Mouse (Mus musculus) neural tube, embryonic 13.5 days (tissue): ENCODE data around the gene Tmem87a. TPM values are rescaled to one million over a fixed set of nuclear protein-coding genes. Genes with fewer than 3 reads are reported as not detected.

Source experiments
- ATAC-seq: fragments of 200-750 bp; cut with Nextera tagmentation; 2 replicates; pipeline ENCODE4 v1.8.0; 2017; ENCODE audit warnings: low read depth, mild to moderate bottlenecking, moderate TSS enrichment, moderate library complexity
- H3K27ac ChIP-seq: fragments of 300-500 bp; sonication (generic); replicated peaks from 2 replicates; pipeline ENCODE4 v1.5.1; 2015; ENCODE audit warnings: moderate library complexity, mild to moderate bottlenecking, inconsistent platforms
- H3K27me3 ChIP-seq: fragments of 300-500 bp; sonication (generic); 2 replicates; pipeline ENCODE4 v1.6.1; 2015; ENCODE audit warnings: mild to moderate bottlenecking, inconsistent platforms
- H3K36me3 ChIP-seq: fragments of 300-500 bp; sonication (generic); 2 replicates; pipeline ENCODE4 v1.6.1; 2015; ENCODE audit warnings: mild to moderate bottlenecking, inconsistent platforms
- H3K4me1 ChIP-seq: fragments of 300-500 bp; sonication (generic); replicated peaks from 2 replicates; pipeline ENCODE4 v1.6.1; 2015; ENCODE audit warnings: inconsistent platforms
- H3K4me2 ChIP-seq: fragments of 300-500 bp; sonication (generic); 2 replicates; pipeline ENCODE4 v1.6.1; 2015; ENCODE audit warnings: inconsistent platforms, mild to moderate bottlenecking, moderate library complexity
- H3K4me3 ChIP-seq: fragments of 300-500 bp; sonication (generic); 2 replicates; pipeline ENCODE4 v1.5.1; 2015; ENCODE audit warnings: mild to moderate bottlenecking, inconsistent platforms
- H3K9ac ChIP-seq: fragments of 300-500 bp; sonication (generic); 2 replicates; pipeline ENCODE4 v1.6.1; 2015; ENCODE audit warnings: moderate library complexity, mild to moderate bottlenecking, inconsistent platforms
- H3K9me3 ChIP-seq: fragments of 300-500 bp; sonication (generic); 2 replicates; pipeline ENCODE4 v1.6.1; 2016; ENCODE audit warnings: inconsistent platforms
- WGBS: fragments of 180-500 bp; shearing (Covaris S2); methylation state at CpG from one replicate; pipeline ENCODE4 v1.1.7; 2015; 5-methylcytosine and 5-hydroxymethylcytosine counted together
- polyA plus RNA-seq: library from polyadenylated mRNA; unstranded; fragments of >200 nt; fragmentation: Nextera tagmentation; extraction: Ambion mirVana; gene quantifications from 2 replicates; pipeline ENCODE4 v1.2.1, GENCODE M21; 2015

The Tmem87a gene
- polyA plus RNA-seq, 1 experiment from 2014 or later: 7.2 TPM

- H3K4me2 ChIP-seq: peak within 1 kb of the TSS; percentile 83
- no peaks in the 10 kb centered on the region for H3K9me3 ChIP-seq
- peak within 1 kb of the TSS; percentile 94 for H3K9ac ChIP-seq
- peak within 1 kb of the TSS; percentile 99 for H3K4me3 ChIP-seq
- WGBS: 11% methylated on average over 44 of the region's 44 CpGs
- H3K27ac ChIP-seq: peak within 1 kb of the TSS; percentile 88
- H3K4me1 ChIP-seq: peaks cover 23% of the 10 kb centered on the region
- H3K27me3 ChIP-seq: no peaks in the 10 kb centered on the region
- H3K36me3 ChIP-seq: peaks cover 49% of the 10 kb centered on the region
- peak; percentile 99 for ATAC-seq
Measured at GRCm38 (mm10) chr2:120352682-120353646, 50.9 kb downstream of the Tmem87a start, which contains the start of gene Vps39. TSS of gene Vps39 (minus strand) at chr2:120353137.

- Histone ChIP-seq H3K36me3 (peaks cover 52% of the 10 kb centered on the region), H3K9me3 (no peaks in the 10 kb centered on the region), H3K4me2 (no peak overlapping the region), H3K9ac (no peak overlapping the region), H3K27ac (no peak overlapping the region), H3K27me3 (no peaks in the 10 kb centered on the region), H3K4me1 (peaks cover 23% of the 10 kb centered on the region), H3K4me3 (no peak overlapping the region)
- ATAC-seq: no peak
- 88% methylated on average over 5 of the region's 5 CpGs for WGBS
Measured at GRCm38 (mm10) chr2:120351321-120351720, 52.6 kb downstream of the Tmem87a start.

GRCm38 (mm10) chr2:120348120-120348519 is 55.8 kb downstream of the Tmem87a start:
- Histone ChIP-seq H3K36me3 (peaks cover 62% of the 10 kb centered on the region), H3K4me1 (peaks cover 23% of the 10 kb centered on the region), H3K9ac (no peak overlapping the region), H3K9me3 (no peaks in the 10 kb centered on the region), H3K4me3 (no peak overlapping the region), H3K27me3 (no peaks in the 10 kb centered on the region), H3K27ac (no peak overlapping the region), H3K4me2 (no peak overlapping the region)
- no peak for ATAC-seq
- 94% methylated on average over 9 of the region's 9 CpGs for WGBS

GRCm38 (mm10) chr2:120341741-120342140 is 62.2 kb downstream of the Tmem87a start:
- no peak for ATAC-seq
- peaks cover 96% of the 10 kb centered on the region for H3K36me3 ChIP-seq
- H3K9ac ChIP-seq: no peak overlapping the region
- no peak overlapping the region for H3K27ac ChIP-seq
- no peaks in the 10 kb centered on the region for H3K9me3 ChIP-seq
- H3K4me3 ChIP-seq: no peak overlapping the region
- H3K4me2 ChIP-seq: no peak overlapping the region
- no peaks in the 10 kb centered on the region for H3K27me3 ChIP-seq
- no peaks in the 10 kb centered on the region for H3K4me1 ChIP-seq
- 100% methylated on average over 1 of the region's 1 CpGs for WGBS

- Histone ChIP-seq H3K9me3 (no peaks in the 10 kb centered on the region), H3K4me1 (no peaks in the 10 kb centered on the region), H3K27me3 (no peaks in the 10 kb centered on the region), H3K4me3 (no peak overlapping the region), H3K9ac (no peak overlapping the region), H3K36me3 (peaks cover 94% of the 10 kb centered on the region), H3K4me2 (no peak overlapping the region), H3K27ac (no peak overlapping the region)
- no peak for ATAC-seq
- WGBS: 84% methylated on average over 2 of the region's 2 CpGs
Measured at GRCm38 (mm10) chr2:120337886-120338285, 66.0 kb downstream of the Tmem87a start.

GRCm38 (mm10) chr2:120331575-120331974 is 72.3 kb downstream of the Tmem87a start:
- WGBS: 91% methylated on average over 4 of the region's 4 CpGs

GRCm38 (mm10) chr2:120315077-120315476 is 88.8 kb downstream of the Tmem87a start:
- H3K4me1 ChIP-seq: no peaks in the 10 kb centered on the region
- no peak overlapping the region for H3K4me3 ChIP-seq
- WGBS: 72% methylated on average over 4 of the region's 4 CpGs
- H3K27ac ChIP-seq: no peak overlapping the region
- H3K27me3 ChIP-seq: no peaks in the 10 kb centered on the region
- no peaks in the 10 kb centered on the region for H3K9me3 ChIP-seq
- H3K4me2 ChIP-seq: no peak overlapping the region
- H3K9ac ChIP-seq: no peak overlapping the region
- H3K36me3 ChIP-seq: peaks cover 49% of the 10 kb centered on the region
- no peak for ATAC-seq

More at GRCm38 (mm10) chr2:120331575-120331974, 72.3 kb downstream of the Tmem87a start:
- Histone ChIP-seq H3K4me1 (no peaks in the 10 kb centered on the region), H3K27ac (no peak overlapping the region), H3K9me3 (no peaks in the 10 kb centered on the region), H3K36me3 (peaks cover 86% of the 10 kb centered on the region), H3K9ac (no peak overlapping the region), H3K27me3 (no peaks in the 10 kb centered on the region), H3K4me2 (no peak overlapping the region), H3K4me3 (no peak overlapping the region)
- ATAC-seq: no peak

- ATAC-seq: no peak
- Histone ChIP-seq H3K4me2 (no peak overlapping the region), H3K27me3 (no peaks in the 10 kb centered on the region), H3K36me3 (peaks cover 44% of the 10 kb centered on the region), H3K27ac (no peak overlapping the region), H3K4me3 (no peak overlapping the region), H3K9ac (no peak overlapping the region), H3K4me1 (no peaks in the 10 kb centered on the region), H3K9me3 (no peaks in the 10 kb centered on the region)
- 84% methylated on average over 4 of the region's 4 CpGs for WGBS
Measured at GRCm38 (mm10) chr2:120314487-120314886, 89.4 kb downstream of the Tmem87a start.

GRCm38 (mm10) chr2:120313976-120314375 is 89.9 kb downstream of the Tmem87a start, which contains the start of gene Pla2g4f:
TSS of gene Pla2g4f (minus strand) at chr2:120314165.
- H3K9ac ChIP-seq: no peak within 1 kb of the TSS
- WGBS: 63% methylated on average over 3 of the region's 3 CpGs
- H3K27me3 ChIP-seq: no peaks in the 10 kb centered on the region
- no peaks in the 10 kb centered on the region for H3K4me1 ChIP-seq
- H3K4me3 ChIP-seq: no peak within 1 kb of the TSS
- no peak for ATAC-seq
- no peaks in the 10 kb centered on the region for H3K9me3 ChIP-seq
- no peak within 1 kb of the TSS for H3K4me2 ChIP-seq
- peaks cover 39% of the 10 kb centered on the region for H3K36me3 ChIP-seq
- H3K27ac ChIP-seq: no peak within 1 kb of the TSS

GRCm38 (mm10) chr2:120312276-120312825 is 91.6 kb downstream of the Tmem87a start:
- no peak for ATAC-seq
- Histone ChIP-seq H3K9ac (no peak overlapping the region), H3K4me2 (no peak overlapping the region), H3K4me1 (no peaks in the 10 kb centered on the region), H3K36me3 (peaks cover 23% of the 10 kb centered on the region), H3K4me3 (no peak overlapping the region), H3K27me3 (no peaks in the 10 kb centered on the region), H3K9me3 (no peaks in the 10 kb centered on the region), H3K27ac (no peak overlapping the region)
- WGBS: 90% methylated on average over 7 of the region's 7 CpGs
